8 mouse cellular contexts compared by ENCODE assay signal in the genomic region with DNA sequence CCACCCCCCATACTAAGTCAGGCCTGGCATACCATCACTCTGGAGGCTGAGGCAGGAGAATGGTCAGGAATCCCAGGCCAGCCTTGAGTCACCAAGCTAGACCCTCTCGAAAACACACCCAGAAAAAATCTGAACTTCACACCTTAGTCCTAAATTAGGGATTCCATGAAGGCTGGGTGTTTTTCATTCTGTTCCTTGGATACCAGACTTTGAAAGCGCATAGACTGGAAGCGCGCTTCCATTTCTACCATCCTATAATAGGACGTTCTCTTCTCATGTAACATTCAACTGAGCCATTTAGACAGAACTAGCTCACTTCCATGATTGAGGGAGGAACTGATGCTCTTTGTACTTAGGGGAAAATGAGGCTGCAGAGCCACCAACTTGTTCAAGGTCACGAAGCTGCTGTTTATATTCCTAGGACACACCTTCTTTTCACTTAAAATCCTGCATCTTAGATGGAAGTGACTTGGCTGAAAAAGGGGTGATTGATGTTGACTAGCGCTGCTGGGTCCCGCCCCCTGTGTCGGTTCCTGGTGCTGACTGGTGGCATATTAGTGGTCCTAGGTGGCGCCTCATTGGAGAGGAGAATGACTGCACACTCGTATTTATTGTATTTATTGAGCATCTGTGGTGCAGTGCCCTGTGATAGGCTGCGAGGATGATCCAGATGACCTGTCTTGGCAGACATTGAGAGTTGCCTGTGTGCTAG. TPM values are rescaled to one million over a fixed set of nuclear protein-coding genes. Genes with fewer than 3 reads are reported as not detected.
A peak's percentile ranks its signal among the peaks of the same experiment; 100 is the strongest.
DNase-seq lines count a peak whose midpoint lies in the region; ATAC-seq and TF ChIP-seq lines count a peak whose summit lies in the region.

No protein-coding gene starts in this region.

- peaks cover 14% of the 10 kb centered on the region; the same call in 1 of the 2 replicates for H3K36me3 ChIP-seq in hindbrain, embryonic 12.5 days
- H3K36me3 ChIP-seq in liver, embryonic 12.5 days = peaks cover 55% of the 10 kb centered on the region

- peak overlapping the region; percentile 78 for H3K4me2 ChIP-seq in hindbrain, embryonic 12.5 days (replicated peaks)
- H3K4me2 ChIP-seq in liver, embryonic 12.5 days = peak overlapping the region; percentile 99

- peak; percentile 20 for ATAC-seq in frontal cortex, adult (ENCODE audit: low TSS enrichment)
- peak; percentile 17 for ATAC-seq in hindbrain, embryonic 12.5 days (ENCODE audit: low FRiP score)
- no peak for ATAC-seq in liver, embryonic 12.5 days

- H3K27me3 ChIP-seq in hindbrain, embryonic 12.5 days = no peaks in the 10 kb centered on the region
- H3K27me3 ChIP-seq in liver, embryonic 12.5 days (replicated peaks) = no peaks in the 10 kb centered on the region

- no peak for TF ChIP-seq CTCF in olfactory bulb, adult 2 months (IDR thresholded peaks at IDR 0.05; ENCODE audit: insufficient read depth, low read depth, low read length)

- peak overlapping the region; percentile 83 for H3K27ac ChIP-seq in hindbrain, embryonic 12.5 days
- peak overlapping the region; percentile 86; the same call in 1 of the 2 replicates for H3K27ac ChIP-seq in liver, embryonic 12.5 days
- H3K27ac ChIP-seq in olfactory bulb, adult 2 months (ENCODE audit: insufficient read depth, low read depth, low read length) = peak overlapping the region; percentile 23; the same call in 1 of the 2 replicates

- DNase-seq in frontal cortex, postnatal 25 days (ENCODE audit: low spot score in 2 of 2) = no peak
- peak; percentile 33 for DNase-seq in thymus, postnatal 14 days
- DNase-seq in thymus, postnatal 10 days (ENCODE audit: low spot score in 2 of 2) = no peak
- no peak for DNase-seq in yolk sac, embryonic 10.5 days (ENCODE audit: low spot score)

- peaks cover 15% of the 10 kb centered on the region for H3K4me1 ChIP-seq in hindbrain, embryonic 12.5 days
- peaks cover 28% of the 10 kb centered on the region for H3K4me1 ChIP-seq in liver, embryonic 12.5 days
- H3K4me1 ChIP-seq in olfactory bulb, adult 2 months (ENCODE audit: control insufficient read depth, insufficient read depth, low read length) = peaks cover 6% of the 10 kb centered on the region

- no peaks in the 10 kb centered on the region for H3K9me3 ChIP-seq in hindbrain, embryonic 12.5 days (replicated peaks)
- H3K9me3 ChIP-seq in liver, embryonic 12.5 days (replicated peaks) = no peaks in the 10 kb centered on the region

- H3K4me3 ChIP-seq in hindbrain, embryonic 12.5 days = peak overlapping the region; percentile 84
- H3K4me3 ChIP-seq in liver, embryonic 12.5 days = peak overlapping the region; percentile 86
- peak overlapping the region; percentile 87 for H3K4me3 ChIP-seq in olfactory bulb, adult 2 months (ENCODE audit: insufficient read depth, low read depth, low read length)

- no peak for TF ChIP-seq POLR2A in olfactory bulb, adult 2 months (IDR thresholded peaks at IDR 0.05; ENCODE audit: insufficient read depth, low read depth, low read length)

- peak overlapping the region; percentile 72 for H3K9ac ChIP-seq in hindbrain, embryonic 12.5 days
- H3K9ac ChIP-seq in liver, embryonic 12.5 days = peak overlapping the region; percentile 87

- 72% methylated on average over 12 of the region's 12 CpGs for WGBS in hindbrain, embryonic 12.5 days
- WGBS in liver, embryonic 12.5 days (ENCODE audit: insufficient replicate concordance) = 50% methylated on average over 12 of the region's 12 CpGs
- WGBS in olfactory bulb, adult 2 months = 44% methylated on average over 12 of the region's 12 CpGs

RNA-seq across cellular contexts. Expression of a gene that starts 0.9 kb away (rescaled TPM):
- 53.1 and 56.2 TPM in 2 replicates for polyA plus RNA-seq in hindbrain, embryonic 12.5 days (2016; fragmentation: Nextera tagmentation; extraction: Ambion mirVana)
- 46.1 and 48.0 TPM in 2 replicates for polyA plus RNA-seq in liver, embryonic 12.5 days (2016; fragmentation: Nextera tagmentation; extraction: Ambion mirVana)
- polyA plus RNA-seq in olfactory bulb, adult 2 months (2012; ENCODE audit: insufficient read depth, insufficient read length, low replicate concordance, missing spikeins) = not detected in 2 replicates

RNA-seq across cellular contexts. Expression of a gene that starts 20.1 kb away (rescaled TPM):
- 4.4 and 5.0 TPM in 2 replicates for polyA plus RNA-seq in hindbrain, embryonic 12.5 days (2016; fragmentation: Nextera tagmentation; extraction: Ambion mirVana)
- 37.0 and 37.7 TPM in 2 replicates for polyA plus RNA-seq in liver, embryonic 12.5 days (2016; fragmentation: Nextera tagmentation; extraction: Ambion mirVana)
- not detected in 2 replicates for polyA plus RNA-seq in olfactory bulb, adult 2 months (2012; ENCODE audit: insufficient read depth, insufficient read length, low replicate concordance, missing spikeins)

Comparison
In these comparisons a context has a peak if more than half of its experiments do, and no peak if none do; other contexts are left out.
1. H3K27ac ChIP-seq: peak in every context shown above with its lines; median percentile 86 in liver, embryonic 12.5 days; 83 in hindbrain, embryonic 12.5 days; 23 in olfactory bulb, adult 2 months.